Mouse (Mus musculus) liver, embryonic 16.5 days (tissue): Measurements from ENCODE around the gene Acot3. TPM values are rescaled to one million over a fixed set of nuclear protein-coding genes. Genes with fewer than 3 reads are reported as not detected.
"Not testable (repeated sequence)": the region's sequence is repeated elsewhere in the genome, so short reads cannot be mapped to it uniquely, and the experiment has no call there.

Source experiments
- ATAC-seq: fragments of 200-750 bp; cut with Nextera tagmentation; 2 replicates; pipeline ENCODE4 v1.8.0; 2017; ENCODE audit warnings: low read depth, mild to moderate bottlenecking, moderate number of reproducible peaks, moderate library complexity
- H3K27ac ChIP-seq: fragments of 300-500 bp; sonication (generic); 2 replicates; pipeline ENCODE4 v1.5.1; 2014; ENCODE audit warnings: mild to moderate bottlenecking, low read length
- H3K27me3 ChIP-seq: fragments of 300-500 bp; sonication (generic); 2 replicates; pipeline ENCODE4 v1.6.1; 2014; ENCODE audit warnings: low read depth, low read length, mixed read lengths; ENCODE audit not compliant: control insufficient read depth, insufficient read depth
- H3K36me3 ChIP-seq: fragments of 300-500 bp; sonication (generic); 2 replicates; pipeline ENCODE4 v1.6.1; 2014; ENCODE audit warnings: mild to moderate bottlenecking; ENCODE audit not compliant: control insufficient read depth, insufficient read depth
- H3K4me1 ChIP-seq: fragments of 300-500 bp; sonication (generic); 2 replicates; pipeline ENCODE4 v1.6.1; 2014; ENCODE audit warnings: low read depth, low read length, mixed read lengths; ENCODE audit not compliant: control insufficient read depth
- H3K4me2 ChIP-seq: fragments of 300-500 bp; sonication (generic); 2 replicates; pipeline ENCODE4 v1.6.1; 2014; ENCODE audit warnings: low read depth, low read length, mixed read lengths
- H3K4me3 ChIP-seq: fragments of 300-500 bp; sonication (generic); 2 replicates; pipeline ENCODE4 v1.5.1; 2014; ENCODE audit warnings: low read depth, mild to moderate bottlenecking, low read length
- H3K9ac ChIP-seq: fragments of 300-500 bp; sonication (generic); 2 replicates; pipeline ENCODE4 v1.6.1; 2014; ENCODE audit warnings: low read depth, low read length
- H3K9me3 ChIP-seq: fragments of 300-500 bp; sonication (generic); replicated peaks from 2 replicates; pipeline ENCODE4 v1.6.1; 2016; ENCODE audit warnings: low read length; ENCODE audit not compliant: control insufficient read depth
- WGBS: fragments of 180-500 bp; shearing (Covaris S2); extraction: QIAGEN DNeasy Blood & Tissue Kit; methylation state at CpG from one replicate; pipeline ENCODE4 v1.1.7; 2014; ENCODE audit not compliant: insufficient replicate concordance; 5-methylcytosine and 5-hydroxymethylcytosine counted together
- polyA plus RNA-seq: library from polyadenylated mRNA; unstranded; fragments of >200 nt; fragmentation: Nextera tagmentation; extraction: Ambion mirVana; gene quantifications from 2 replicates; pipeline ENCODE4 v1.2.1, GENCODE M21; 2015

The Acot3 gene
- polyA plus RNA-seq, 1 experiment from 2014 or later, result 6.7 TPM

GRCm38 (mm10) chr12:84068986-84069385 is 17.0 kb downstream of the Acot3 start, which contains the start of gene Acot5:
TSS of gene Acot5 (plus strand) at chr12:84069325.
- no peaks in the 10 kb centered on the region for H3K9me3 ChIP-seq

GRCm38 (mm10) chr12:84069582-84069981 is 17.6 kb downstream of the Acot3 start:
- not testable (repeated sequence) for H3K9me3 ChIP-seq, H3K27ac ChIP-seq, H3K36me3 ChIP-seq, H3K4me1 ChIP-seq, H3K9ac ChIP-seq, ATAC-seq
- under 1% methylated on average over 42 of the region's 52 CpGs for WGBS
- Histone ChIP-seq H3K4me3 (peak overlapping the region; percentile 32), H3K27me3 (peaks cover 34% of the 10 kb centered on the region), H3K4me2 (peak overlapping the region; percentile 53)

More at GRCm38 (mm10) chr12:84068986-84069385, 17.0 kb downstream of the Acot3 start, which contains the start of gene Acot5:
- WGBS, result 40% methylated on average over 9 of the region's 9 CpGs
- no peak within 1 kb of the TSS for H3K27ac ChIP-seq
- no peaks in the 10 kb centered on the region for H3K36me3 ChIP-seq
- H3K4me1 ChIP-seq, result no peaks in the 10 kb centered on the region
- no peak for ATAC-seq
- no peak within 1 kb of the TSS for H3K9ac ChIP-seq
- H3K4me3 ChIP-seq, result peak within 1 kb of the TSS; percentile 32
- H3K4me2 ChIP-seq, result peak within 1 kb of the TSS; percentile 53
- H3K27me3 ChIP-seq, result peaks cover 34% of the 10 kb centered on the region

DNA sequence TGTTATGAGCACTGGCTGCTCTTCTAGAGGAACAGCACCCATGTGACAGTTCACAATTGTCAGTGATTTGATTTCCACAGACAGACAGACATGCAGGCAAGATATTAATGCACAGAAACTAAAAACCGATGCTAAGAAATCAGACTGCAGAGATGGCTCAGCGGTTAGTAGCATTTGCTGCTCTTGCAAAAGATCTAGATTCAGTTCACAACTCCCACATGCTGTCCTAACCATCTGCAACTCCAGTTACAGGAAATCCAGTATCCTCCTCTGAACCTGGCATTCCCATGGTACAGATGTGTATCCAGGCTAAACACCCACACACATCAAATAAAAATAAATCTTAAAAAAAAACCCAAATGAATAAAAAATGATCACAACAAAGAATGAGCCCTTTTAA is 19.8 kb downstream of the Acot3 start:
- H3K4me3 ChIP-seq, result no peak overlapping the region
- 75% methylated on average over 2 of the region's 2 CpGs for WGBS
- H3K4me2 ChIP-seq, result no peak overlapping the region
- no peak overlapping the region for H3K27ac ChIP-seq
- no peaks in the 10 kb centered on the region for H3K9me3 ChIP-seq
- H3K9ac ChIP-seq, result no peak overlapping the region
- peaks cover 32% of the 10 kb centered on the region for H3K27me3 ChIP-seq
- no peak for ATAC-seq
- no peaks in the 10 kb centered on the region for H3K36me3 ChIP-seq
- H3K4me1 ChIP-seq, result no peaks in the 10 kb centered on the region

DNA sequence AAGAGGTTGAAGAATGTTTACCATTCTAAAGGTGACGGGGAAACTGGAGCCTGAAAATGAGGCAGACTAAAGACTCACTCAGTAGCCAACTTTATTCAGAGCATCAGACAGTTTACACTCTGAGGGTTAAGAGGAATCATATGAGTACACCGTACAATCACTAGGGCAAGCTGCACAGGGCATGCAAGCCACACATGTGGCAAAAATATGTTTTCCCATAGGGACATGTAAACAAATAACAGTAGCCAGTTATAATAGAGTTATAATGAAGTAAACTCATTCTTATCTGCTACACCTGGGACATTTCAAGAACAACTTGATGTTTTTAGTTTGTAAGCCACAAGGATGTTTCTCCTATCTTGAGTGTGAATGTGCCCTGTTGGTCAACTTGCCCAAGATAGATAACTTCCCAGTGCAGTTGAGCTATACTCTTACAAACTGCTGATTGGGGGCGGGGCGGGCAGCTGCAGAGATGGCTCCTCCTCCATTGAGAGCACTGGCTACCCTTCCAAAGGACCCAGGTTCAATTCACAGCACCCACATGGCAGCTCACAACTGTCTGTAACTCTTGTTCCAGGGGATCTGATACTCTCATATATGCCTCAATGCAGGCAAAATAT is 25.5 kb downstream of the Acot3 start:
- no peaks in the 10 kb centered on the region for H3K9me3 ChIP-seq
- H3K27me3 ChIP-seq, result no peaks in the 10 kb centered on the region
- no peak overlapping the region for H3K4me2 ChIP-seq
- no peak overlapping the region for H3K27ac ChIP-seq
- no peak overlapping the region for H3K4me3 ChIP-seq
- H3K36me3 ChIP-seq, result no peaks in the 10 kb centered on the region
- 56% methylated on average over 4 of the region's 4 CpGs for WGBS
- ATAC-seq, result no peak
- H3K9ac ChIP-seq, result no peak overlapping the region
- no peaks in the 10 kb centered on the region for H3K4me1 ChIP-seq

- ATAC-seq, result no peak
- H3K4me1 ChIP-seq, result no peaks in the 10 kb centered on the region
- WGBS, result 59% methylated on average over 2 of the region's 2 CpGs
- H3K27me3 ChIP-seq, result no peaks in the 10 kb centered on the region
- H3K9ac ChIP-seq, result no peak overlapping the region
- H3K9me3 ChIP-seq, result no peaks in the 10 kb centered on the region
- no peak overlapping the region for H3K27ac ChIP-seq
- no peaks in the 10 kb centered on the region for H3K36me3 ChIP-seq
- no peak overlapping the region for H3K4me3 ChIP-seq
- no peak overlapping the region for H3K4me2 ChIP-seq
Observed at GRCm38 (mm10) chr12:84083842-84084241, 31.9 kb downstream of the Acot3 start.

DNA sequence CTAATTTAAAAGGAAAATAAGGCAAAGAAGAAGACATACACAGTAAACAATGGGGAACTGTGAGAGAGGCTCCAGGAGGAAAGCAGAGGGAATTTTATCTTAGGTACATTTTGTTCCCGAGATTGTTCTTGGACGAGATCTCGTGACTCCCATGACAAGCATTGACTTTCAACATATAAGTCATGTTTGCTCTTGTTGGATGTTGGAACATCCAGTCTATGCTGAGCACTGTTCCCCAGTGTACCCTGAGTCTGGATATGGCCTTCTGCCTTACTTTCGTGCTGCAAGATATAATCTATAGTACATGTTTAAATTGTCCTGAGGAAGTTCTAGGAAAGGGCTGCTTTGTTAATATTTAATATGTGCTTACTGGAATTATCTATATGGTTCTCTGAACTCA is 32.6 kb downstream of the Acot3 start:
- 62% methylated on average over 4 of the region's 4 CpGs for WGBS
- no peaks in the 10 kb centered on the region for H3K27me3 ChIP-seq
- no peak for ATAC-seq

DNA sequence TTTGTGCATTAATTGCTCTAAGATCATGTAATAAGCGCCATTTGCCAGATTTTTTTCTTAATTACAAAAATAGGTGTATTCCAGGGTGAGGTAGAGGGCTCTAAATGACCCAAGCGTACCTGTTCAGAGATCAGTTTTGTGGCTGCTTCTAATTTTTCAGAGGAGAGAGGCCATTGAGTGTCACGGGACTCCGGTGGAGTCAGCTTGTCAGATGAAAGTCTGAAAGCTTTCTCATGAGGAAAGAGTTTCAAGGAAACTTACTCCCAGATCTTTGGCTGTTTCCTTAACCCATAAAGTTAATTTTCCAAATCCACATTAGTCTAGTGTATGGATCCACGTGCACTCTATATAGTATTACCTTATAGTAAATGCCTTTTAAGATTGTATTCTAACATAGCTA is 42.7 kb downstream of the Acot3 start:
- not testable (repeated sequence) for H3K4me2 ChIP-seq, H3K36me3 ChIP-seq, H3K4me1 ChIP-seq, ATAC-seq, H3K4me3 ChIP-seq, H3K27ac ChIP-seq, H3K9me3 ChIP-seq, H3K9ac ChIP-seq, H3K27me3 ChIP-seq
- 68% methylated on average over 5 of the region's 5 CpGs for WGBS

More for the DNA sequence above, 32.6 kb downstream of the Acot3 start:
- Histone ChIP-seq H3K9ac (no peak overlapping the region), H3K9me3 (no peaks in the 10 kb centered on the region), H3K4me3 (no peak overlapping the region), H3K27ac (no peak overlapping the region), H3K4me2 (no peak overlapping the region), H3K4me1 (no peaks in the 10 kb centered on the region), H3K36me3 (no peaks in the 10 kb centered on the region)

DNA sequence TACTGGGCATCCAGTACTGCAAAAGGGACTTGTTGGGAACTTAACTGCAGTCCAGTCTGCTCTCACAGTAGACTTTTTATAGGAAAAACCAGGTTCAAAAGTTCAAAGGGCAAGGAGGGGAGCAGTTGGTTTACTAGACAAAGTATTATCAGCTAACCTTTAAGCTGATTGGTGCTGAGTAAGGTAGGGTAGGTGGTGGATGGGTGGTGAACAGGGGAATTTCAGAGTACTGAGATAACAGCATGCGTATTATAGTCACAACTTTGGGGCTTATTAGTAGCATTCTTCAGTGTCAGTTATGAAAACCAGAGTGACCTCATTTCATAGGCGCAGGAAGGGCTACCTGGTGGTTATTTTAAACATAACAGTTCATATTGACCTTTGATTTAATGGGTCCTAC is 47.7 kb downstream of the Acot3 start:
- Histone ChIP-seq H3K9me3 (no peaks in the 10 kb centered on the region), H3K27ac (no peak overlapping the region), H3K9ac (no peak overlapping the region), H3K4me3 (no peak overlapping the region), H3K36me3 (no peaks in the 10 kb centered on the region), H3K4me1 (peaks cover 3% of the 10 kb centered on the region; the same call in 1 of the 2 replicates), H3K4me2 (no peak overlapping the region), H3K27me3 (no peaks in the 10 kb centered on the region)
- 60% methylated on average over 2 of the region's 2 CpGs for whole genome bisulfite sequencing
- ATAC-seq, result no peak

DNA sequence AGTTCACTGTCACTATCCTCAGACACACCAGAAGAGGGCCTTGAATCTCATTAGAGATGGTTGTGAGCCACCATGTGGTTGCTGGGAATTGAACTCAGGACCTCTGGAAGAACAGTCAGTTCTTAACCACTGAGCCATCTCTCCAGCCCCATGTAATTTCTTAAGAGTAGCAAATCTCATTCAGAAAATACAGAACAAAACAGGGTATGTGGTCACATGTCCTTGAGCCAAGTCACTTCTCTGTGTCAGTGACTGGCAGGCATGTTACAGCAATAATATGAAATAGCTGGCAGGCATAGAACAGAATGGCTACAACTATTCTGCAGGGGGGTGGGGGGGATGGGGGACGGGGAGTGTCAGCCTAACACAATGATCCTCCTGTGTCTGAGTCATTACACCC is 48.1 kb downstream of the Acot3 start:
- no peaks in the 10 kb centered on the region for H3K27me3 ChIP-seq
- no peaks in the 10 kb centered on the region for H3K36me3 ChIP-seq
- no peak for ATAC-seq
- 21% methylated on average over 1 of the region's 1 CpGs for WGBS
- H3K4me1 ChIP-seq, result peaks cover 3% of the 10 kb centered on the region; the same call in 1 of the 2 replicates
- no peak overlapping the region for H3K4me3 ChIP-seq
- H3K4me2 ChIP-seq, result peak overlapping the region; percentile 77; the same call in 1 of the 2 replicates
- no peak overlapping the region for H3K9ac ChIP-seq
- H3K9me3 ChIP-seq, result no peaks in the 10 kb centered on the region
- no peak overlapping the region for H3K27ac ChIP-seq
